Mouse (Mus musculus) kidney, adult 2 months (tissue): ENCODE measurements at regions not wholly inside any gene's neighbourhood (a gene's known extent, or its start where the extent isn't known, plus 50 kb on each side); places are given as distances from the start of the nearest gene placed in this dataset.

Experiments
- CTCF ChIP-seq: fragments of 200-500 bp; conservative IDR thresholded peaks from 2 replicates; pipeline ENCODE4 v1.5.1; 2011; ENCODE audit warnings: low read depth, mild to moderate bottlenecking, control low read depth, low read length, moderate library complexity, mixed read lengths; ENCODE audit not compliant: insufficient read depth, insufficient read length
- POLR2A ChIP-seq: fragments of 200-500 bp; IDR thresholded peaks from one replicate; pipeline ENCODE4 v1.6.1; 2011; ENCODE audit warnings: low read depth, low read length, control low read depth

- no peak for TF ChIP-seq CTCF
- TF ChIP-seq POLR2A, result no peak
Measured at GRCm38 (mm10) chr6:100436507-100436906, 149.2 kb upstream of the Rybp start.
